Mouse (Mus musculus) E14TG2a.4 (cell line): ENCODE measurements around the gene Prdm1.

Source experiments
- CTCF ChIP-seq: conservative IDR thresholded peaks from 2 replicates; pipeline ENCODE4 v1.5.1; 2014; ENCODE audit warnings: low read length
- POU5F1 ChIP-seq: IDR thresholded peaks from 2 replicates; pipeline ENCODE4 v1.6.1; 2014; ENCODE audit warnings: low read length, borderline replicate concordance

- no peak for TF ChIP-seq CTCF
- TF ChIP-seq POU5F1, result no peak
Measured at GRCm38 (mm10) chr10:44444415-44444814, 83.9 kb downstream of the Prdm1 start.
